Mouse (Mus musculus): ENCODE measurements around the gene Olfr994. TPM values are rescaled to one million over a fixed set of nuclear protein-coding genes. Genes with fewer than 3 reads are reported as not detected.

Olfr994 gene
- not detected for total RNA-seq (2021)
- long read RNA-seq, experiment 1, result 0 reads
- long read RNA-seq, experiment 2, result 0 reads

GRCm38 (mm10) chr2:85436351-85436750, at the start of gene Olfr994:
Gene Olfr994 (minus strand): TSS chr2:85436451.
- DNase-seq (ENCODE audit: low spot score in 2 of 2), result no peak

GRCm38 (mm10) chr2:85466801-85467325, 30.6 kb upstream of the Olfr994 start:
- no peak for DNase-seq (ENCODE audit: low spot score in 2 of 2)

- no peak for DNase-seq (ENCODE audit: low spot score in 2 of 2)
Observed at GRCm38 (mm10) chr2:85443539-85443938, 7.3 kb upstream of the Olfr994 start, which contains the start of gene Olfr995. Gene Olfr995 (minus strand): TSS chr2:85443639.

DNA sequence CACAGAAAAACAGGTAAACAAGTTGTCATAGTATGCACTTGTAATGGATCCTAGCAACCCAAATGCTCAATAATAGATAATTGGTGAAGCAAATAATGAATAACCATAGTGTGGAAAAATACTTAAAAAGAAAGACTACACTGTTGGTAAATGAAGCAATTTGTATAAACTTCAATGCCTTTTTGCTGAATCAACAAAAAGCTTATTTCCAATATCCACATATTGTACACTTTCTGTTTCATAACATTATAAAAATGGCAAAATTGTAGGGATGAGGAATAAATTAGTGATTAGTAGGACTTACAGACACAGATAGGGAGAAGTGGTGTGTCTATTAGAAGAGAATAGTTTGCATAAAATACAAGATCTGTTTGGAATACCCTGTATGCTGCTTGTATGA, 6.3 kb upstream of the Olfr994 start:
- DNase-seq (ENCODE audit: low spot score in 2 of 2), result no peak

DNA sequence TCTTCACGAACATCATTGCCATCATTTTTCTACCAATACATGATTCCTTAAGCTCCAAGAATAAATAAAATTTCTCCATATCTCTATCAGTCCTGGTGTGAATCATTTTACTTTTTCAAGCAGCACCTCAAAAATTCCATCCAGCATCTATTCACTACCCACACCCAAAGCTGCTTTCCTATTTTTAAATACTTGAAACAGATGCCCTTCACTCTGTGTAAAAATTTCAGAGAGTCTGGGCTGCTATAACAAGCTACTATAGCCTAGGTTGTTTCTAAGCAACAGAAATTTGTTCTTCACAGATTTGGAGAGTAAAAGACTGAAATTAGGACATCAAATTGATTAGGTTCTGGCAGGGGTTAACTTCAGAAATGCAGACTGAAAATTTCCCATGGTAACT, 10.4 kb downstream of the Olfr994 start:
- DNase-seq (ENCODE audit: low spot score in 2 of 2), result no peak

- DNase-seq (ENCODE audit: low spot score in 2 of 2), result no peak
Observed at GRCm38 (mm10) chr2:85414777-85415176, 21.5 kb downstream of the Olfr994 start, which contains the start of gene Olfr993. Gene Olfr993 (minus strand): TSS chr2:85414877.

- DNase-seq (ENCODE audit: low spot score in 2 of 2), result no peak
Observed at GRCm38 (mm10) chr2:85409369-85409768, 26.9 kb downstream of the Olfr994 start, which contains the start of gene Olfr992. Gene Olfr992 (minus strand): TSS chr2:85409469.

Other genes with a start within 250 kb of the Olfr994 start
- gene Lrrc55, start 239.3 kb downstream of the Olfr994 start, total RNA-seq (2021), result 10 to 100 TPM; 13.2 to 14.9 TPM
- not detected for gene Olfr987, start 97.1 kb downstream of the Olfr994 start, total RNA-seq (2021)
- not detected for gene Olfr988, start 73.2 kb downstream of the Olfr994 start, total RNA-seq (2021)
- not detected for gene Olfr992, start 27.0 kb downstream of the Olfr994 start, total RNA-seq (2021)
- gene Olfr993, start 21.6 kb downstream of the Olfr994 start, total RNA-seq (2021), result not detected
- gene Olfr995, start 7.2 kb upstream of the Olfr994 start, total RNA-seq (2021), result not detected
- under 1 TPM; 0.34 to 0.48 TPM for gene 4833423E24Rik, start 82.6 kb upstream of the Olfr994 start, total RNA-seq (2021)
- gene Olfr996, start 142.8 kb upstream of the Olfr994 start, total RNA-seq (2021), result not detected
- not detected for gene Olfr998, start 152.5 kb upstream of the Olfr994 start, total RNA-seq (2021)
- gene Olfr1000, start 175.5 kb upstream of the Olfr994 start, total RNA-seq (2021), result not detected
- gene Olfr1002, start 214.3 kb upstream of the Olfr994 start, total RNA-seq (2021), result not detected
- gene Olfr154, start 228.0 kb upstream of the Olfr994 start, total RNA-seq (2021), result not detected
- gene Olfr1006, start 242.3 kb upstream of the Olfr994 start, total RNA-seq (2021), result not detected

All from adrenal gland, postnatal 4 days (tissue).